13 mouse cellular contexts compared by ENCODE assay signal in the genomic region with DNA sequence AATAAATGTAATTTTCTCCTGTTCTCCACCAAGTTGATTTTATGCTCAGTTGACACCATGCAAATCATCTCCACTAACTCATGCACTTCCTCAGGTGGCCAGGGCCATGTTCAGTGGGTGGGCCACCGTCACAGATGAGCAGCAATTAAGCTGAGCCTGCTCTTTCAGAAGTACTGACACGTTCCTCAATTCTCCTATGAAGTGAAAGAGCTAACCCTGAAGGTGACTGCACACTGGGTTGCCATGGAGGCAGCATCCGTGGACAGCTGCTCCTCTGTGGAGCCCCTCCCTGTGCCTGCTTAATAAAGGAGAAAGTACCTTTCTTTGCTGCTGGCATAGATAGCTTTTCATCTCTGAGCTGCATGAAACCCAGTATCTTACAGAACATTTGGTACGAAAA.
DNase-seq lines count a peak whose midpoint lies in the region; ATAC-seq lines count a peak whose summit lies in the region.
"Had no signal": no experiment of that assay in that cellular context is flagged by ENCODE, and none has a peak within 500 bp of the region (broad histone marks: within the 10 kb centered on the region; RNA-seq: fewer than 3 reads in every experiment).

No protein-coding gene starts in this region.

- no peaks in the 10 kb centered on the region for H3K36me3 ChIP-seq in neural tube, embryonic 11.5 days (ENCODE audit: control insufficient read depth, insufficient read depth, low read length)
- H3K36me3 ChIP-seq in forebrain, embryonic 15.5 days: no peaks in the 10 kb centered on the region
- H3K36me3 ChIP-seq in midbrain, embryonic 12.5 days: no peaks in the 10 kb centered on the region
- H3K36me3 ChIP-seq in limb, embryonic 10.5 days: no peaks in the 10 kb centered on the region
- H3K36me3 ChIP-seq: heart, embryonic 12.5 days had no signal

- 30% methylated on average over 4 of the region's 4 CpGs for WGBS in neural tube, embryonic 11.5 days
- 23% methylated on average over 4 of the region's 4 CpGs for WGBS in forebrain, embryonic 15.5 days
- WGBS in midbrain, embryonic 12.5 days: 28% methylated on average over 4 of the region's 4 CpGs
- WGBS in limb, embryonic 10.5 days: 56% methylated on average over 4 of the region's 4 CpGs

- no peak for DNase-seq in neural tube, embryonic 11.5 days (ENCODE audit: low spot score)
- DNase-seq in neural tube, embryonic 10.5 days (ENCODE audit: extremely low spot score, low spot score): no peak
- no peak for DNase-seq in limb, embryonic 10.5 days (ENCODE audit: low spot score)
- DNase-seq in urinary bladder, postnatal 14 days (ENCODE audit: low spot score): no peak
- DNase-seq in adrenal gland, postnatal 36 days: no peak
- DNase-seq: gastrocnemius, postnatal 25 days; kidney, adult 9 months; thymus, adult 18-20 months had no signal

- H3K27ac ChIP-seq in neural tube, embryonic 11.5 days (ENCODE audit: low read depth, low read length): no peak overlapping the region
- H3K27ac ChIP-seq in forebrain, embryonic 15.5 days (replicated peaks): peak overlapping the region; percentile 33; the same call in 1 of the 2 replicates
- H3K27ac ChIP-seq in midbrain, embryonic 12.5 days (replicated peaks): no peak overlapping the region
- H3K27ac ChIP-seq in limb, embryonic 10.5 days: no peak overlapping the region
- H3K27ac ChIP-seq: macrophage had no signal

- no peaks in the 10 kb centered on the region for H3K9me3 ChIP-seq in neural tube, embryonic 11.5 days (ENCODE audit: control insufficient read depth, low read length)
- H3K9me3 ChIP-seq in forebrain, embryonic 15.5 days: no peaks in the 10 kb centered on the region
- H3K9me3 ChIP-seq in midbrain, embryonic 12.5 days: no peaks in the 10 kb centered on the region
- H3K9me3 ChIP-seq in limb, embryonic 10.5 days (replicated peaks): no peaks in the 10 kb centered on the region

- ATAC-seq in neural tube, embryonic 11.5 days (ENCODE audit: insufficient read depth, low FRiP score, low TSS enrichment): peak; percentile 71
- ATAC-seq in forebrain, embryonic 15.5 days (replicated peaks): peak; percentile 88
- peak; percentile 88 for ATAC-seq in midbrain, embryonic 12.5 days (ENCODE audit: low FRiP score, low read depth)

- H3K9ac ChIP-seq in neural tube, embryonic 11.5 days (ENCODE audit: low read length): no peak overlapping the region
- H3K9ac ChIP-seq in forebrain, embryonic 15.5 days (replicated peaks): no peak overlapping the region
- no peak overlapping the region for H3K9ac ChIP-seq in midbrain, embryonic 12.5 days (replicated peaks)
- H3K9ac ChIP-seq: heart, embryonic 12.5 days had no signal

- H3K27me3 ChIP-seq in neural tube, embryonic 11.5 days (ENCODE audit: control insufficient read depth, insufficient read depth, low read length): no peaks in the 10 kb centered on the region
- no peaks in the 10 kb centered on the region for H3K27me3 ChIP-seq in forebrain, embryonic 15.5 days
- no peaks in the 10 kb centered on the region for H3K27me3 ChIP-seq in midbrain, embryonic 12.5 days
- H3K27me3 ChIP-seq in limb, embryonic 10.5 days (ENCODE audit: low read depth, poor library complexity, severe bottlenecking): no peaks in the 10 kb centered on the region
- H3K27me3 ChIP-seq: heart, embryonic 12.5 days had no signal

- H3K4me2 ChIP-seq in neural tube, embryonic 11.5 days (ENCODE audit: low read depth): no peak overlapping the region
- no peak overlapping the region for H3K4me2 ChIP-seq in forebrain, embryonic 15.5 days (replicated peaks)
- H3K4me2 ChIP-seq in midbrain, embryonic 12.5 days (replicated peaks): no peak overlapping the region
- H3K4me2 ChIP-seq: heart, embryonic 12.5 days had no signal

- no peaks in the 10 kb centered on the region for H3K4me1 ChIP-seq in neural tube, embryonic 11.5 days (ENCODE audit: control insufficient read depth, insufficient read depth, low read length)
- H3K4me1 ChIP-seq in forebrain, embryonic 15.5 days: peaks cover 7% of the 10 kb centered on the region; the same call in 1 of the 2 replicates
- H3K4me1 ChIP-seq in midbrain, embryonic 12.5 days: no peaks in the 10 kb centered on the region
- no peaks in the 10 kb centered on the region for H3K4me1 ChIP-seq in limb, embryonic 10.5 days
- H3K4me1 ChIP-seq: heart, embryonic 12.5 days had no signal

- H3K4me3 ChIP-seq in neural tube, embryonic 11.5 days (ENCODE audit: low read depth, low read length): no peak overlapping the region
- no peak overlapping the region for H3K4me3 ChIP-seq in forebrain, embryonic 15.5 days
- H3K4me3 ChIP-seq in midbrain, embryonic 12.5 days: no peak overlapping the region
- H3K4me3 ChIP-seq in limb, embryonic 10.5 days: no peak overlapping the region
- H3K4me3 ChIP-seq: heart, embryonic 12.5 days; myocyte had no signal
